Mouse (Mus musculus): ENCODE measurements around the gene Lrrc26.

DNA sequence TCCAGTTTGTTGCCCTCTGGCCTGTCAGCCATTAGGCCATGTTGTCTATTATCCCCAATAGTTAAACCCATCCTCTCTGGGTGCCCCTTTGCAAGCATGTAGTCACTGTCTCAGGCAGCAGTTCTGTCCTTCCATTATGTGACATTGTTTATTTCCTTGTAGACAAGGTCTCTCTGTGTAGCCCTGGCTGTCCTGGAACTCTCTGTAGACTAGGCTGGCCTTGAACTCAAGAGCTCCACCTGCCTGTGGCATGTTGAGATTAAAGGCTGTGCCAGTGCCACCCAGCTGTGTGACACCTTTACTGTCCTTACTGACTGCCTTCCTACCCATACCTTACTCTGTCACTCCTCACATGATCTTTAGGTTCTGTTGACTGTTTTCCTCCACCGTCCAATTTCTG is 37.4 kb upstream of the Lrrc26 start:
- TF ChIP-seq CTCF (IDR thresholded peaks at IDR 0.05; ENCODE audit: borderline replicate concordance, insufficient read depth, low read depth, low read length) (peak; percentile 45; the same call in 1 of the 2 replicates), POLR2A (IDR thresholded peaks at IDR 0.05; ENCODE audit: borderline replicate concordance, insufficient read depth, low read length) (no peak)

Data from cerebellum, adult 2 months (tissue).